Mouse (Mus musculus): ENCODE results near the gene Gm2022. TPM values are rescaled to one million over a fixed set of nuclear protein-coding genes. Genes with fewer than 3 reads are reported as not detected.
"Not testable (repeated sequence)": the region's sequence is repeated elsewhere in the genome, so short reads cannot be mapped to it uniquely, and the experiment has no call there.

Gene Gm2022
- polyA plus RNA-seq (2015; fragmentation: Nextera tagmentation; extraction: Ambion mirVana), result not detected in 2 replicates

GRCm38 (mm10) chr12:87895070-87895469 lies at the start of gene Gm2022:
Gene Gm2022 (plus strand): TSS chr12:87895370.
- H3K9ac ChIP-seq (replicated peaks; ENCODE audit: low read depth, low read length); H3K27me3 ChIP-seq (replicated peaks; ENCODE audit: control insufficient read depth, insufficient read depth, low read length); H3K4me1 ChIP-seq (replicated peaks; ENCODE audit: control insufficient read depth, insufficient read depth, low read length); H3K36me3 ChIP-seq (ENCODE audit: control insufficient read depth, insufficient read depth); ATAC-seq; H3K4me3 ChIP-seq (replicated peaks; ENCODE audit: low read length); H3K27ac ChIP-seq (ENCODE audit: low read length); H3K4me2 ChIP-seq (ENCODE audit: low read length); H3K9me3 ChIP-seq (ENCODE audit: control insufficient read depth, low read length): not testable (repeated sequence)
- 82% methylated on average over 1 of the region's 1 CpGs for WGBS

- WGBS, result no CpG with 5 or more reads among the region's 2 CpGs
- not testable (repeated sequence) for ATAC-seq; H3K4me2 ChIP-seq (ENCODE audit: low read length); H3K4me3 ChIP-seq (replicated peaks; ENCODE audit: low read length); H3K9ac ChIP-seq (replicated peaks; ENCODE audit: low read depth, low read length); H3K27me3 ChIP-seq (replicated peaks; ENCODE audit: control insufficient read depth, insufficient read depth, low read length); H3K27ac ChIP-seq (ENCODE audit: low read length); H3K36me3 ChIP-seq (ENCODE audit: control insufficient read depth, insufficient read depth); H3K4me1 ChIP-seq (replicated peaks; ENCODE audit: control insufficient read depth, insufficient read depth, low read length); H3K9me3 ChIP-seq (ENCODE audit: control insufficient read depth, low read length)
Observed at GRCm38 (mm10) chr12:87850657-87851056, 44.5 kb upstream of the Gm2022 start.

- H3K4me1 ChIP-seq (replicated peaks; ENCODE audit: control insufficient read depth, insufficient read depth, low read length); H3K27me3 ChIP-seq (replicated peaks; ENCODE audit: control insufficient read depth, insufficient read depth, low read length); ATAC-seq; H3K36me3 ChIP-seq (ENCODE audit: control insufficient read depth, insufficient read depth); H3K27ac ChIP-seq (ENCODE audit: low read length); H3K9ac ChIP-seq (replicated peaks; ENCODE audit: low read depth, low read length); H3K4me2 ChIP-seq (ENCODE audit: low read length); H3K9me3 ChIP-seq (ENCODE audit: control insufficient read depth, low read length); H3K4me3 ChIP-seq (replicated peaks; ENCODE audit: low read length): not testable (repeated sequence)
- WGBS, result 62% methylated on average over 1 of the region's 1 CpGs
Observed at GRCm38 (mm10) chr12:87856067-87856466, 39.1 kb upstream of the Gm2022 start.

GRCm38 (mm10) chr12:87861740-87862692 lies 33.2 kb upstream of the Gm2022 start:
- not testable (repeated sequence) for ATAC-seq; H3K36me3 ChIP-seq (ENCODE audit: control insufficient read depth, insufficient read depth); H3K4me1 ChIP-seq (replicated peaks; ENCODE audit: control insufficient read depth, insufficient read depth, low read length); H3K4me3 ChIP-seq (replicated peaks; ENCODE audit: low read length); H3K9ac ChIP-seq (replicated peaks; ENCODE audit: low read depth, low read length); H3K27ac ChIP-seq (ENCODE audit: low read length); H3K9me3 ChIP-seq (ENCODE audit: control insufficient read depth, low read length); H3K4me2 ChIP-seq (ENCODE audit: low read length); H3K27me3 ChIP-seq (replicated peaks; ENCODE audit: control insufficient read depth, insufficient read depth, low read length)
- 87% methylated on average over 23 of the region's 23 CpGs for WGBS

GRCm38 (mm10) chr12:87863638-87864037 lies 31.5 kb upstream of the Gm2022 start:
- not testable (repeated sequence) for H3K36me3 ChIP-seq (ENCODE audit: control insufficient read depth, insufficient read depth); H3K9me3 ChIP-seq (ENCODE audit: control insufficient read depth, low read length); H3K27me3 ChIP-seq (replicated peaks; ENCODE audit: control insufficient read depth, insufficient read depth, low read length); H3K27ac ChIP-seq (ENCODE audit: low read length); H3K4me2 ChIP-seq (ENCODE audit: low read length); H3K9ac ChIP-seq (replicated peaks; ENCODE audit: low read depth, low read length); H3K4me3 ChIP-seq (replicated peaks; ENCODE audit: low read length); ATAC-seq; H3K4me1 ChIP-seq (replicated peaks; ENCODE audit: control insufficient read depth, insufficient read depth, low read length)
- WGBS, result 96% methylated on average over 8 of the region's 11 CpGs

GRCm38 (mm10) chr12:87864048-87864447 lies 31.1 kb upstream of the Gm2022 start:
- not testable (repeated sequence) for H3K4me3 ChIP-seq (replicated peaks; ENCODE audit: low read length); H3K27ac ChIP-seq (ENCODE audit: low read length); H3K9ac ChIP-seq (replicated peaks; ENCODE audit: low read depth, low read length); H3K27me3 ChIP-seq (replicated peaks; ENCODE audit: control insufficient read depth, insufficient read depth, low read length); ATAC-seq; H3K4me1 ChIP-seq (replicated peaks; ENCODE audit: control insufficient read depth, insufficient read depth, low read length); H3K36me3 ChIP-seq (ENCODE audit: control insufficient read depth, insufficient read depth); H3K4me2 ChIP-seq (ENCODE audit: low read length); H3K9me3 ChIP-seq (ENCODE audit: control insufficient read depth, low read length)
- 82% methylated on average over 2 of the region's 2 CpGs for WGBS

GRCm38 (mm10) chr12:87873772-87874171 lies 21.4 kb upstream of the Gm2022 start, which contains the start of gene Gm2016:
Gene Gm2016 (plus strand): TSS chr12:87874072.
- WGBS, result 85% methylated on average over 5 of the region's 5 CpGs
- not testable (repeated sequence) for H3K4me2 ChIP-seq (ENCODE audit: low read length); H3K4me1 ChIP-seq (replicated peaks; ENCODE audit: control insufficient read depth, insufficient read depth, low read length); H3K4me3 ChIP-seq (replicated peaks; ENCODE audit: low read length); ATAC-seq; H3K9me3 ChIP-seq (ENCODE audit: control insufficient read depth, low read length); H3K27me3 ChIP-seq (replicated peaks; ENCODE audit: control insufficient read depth, insufficient read depth, low read length); H3K27ac ChIP-seq (ENCODE audit: low read length); H3K9ac ChIP-seq (replicated peaks; ENCODE audit: low read depth, low read length); H3K36me3 ChIP-seq (ENCODE audit: control insufficient read depth, insufficient read depth)

GRCm38 (mm10) chr12:87919721-87920120 lies 24.6 kb downstream of the Gm2022 start, which contains the start of gene Gm2035:
Gene Gm2035 (minus strand): TSS chr12:87919857.
- H3K4me3 ChIP-seq (replicated peaks; ENCODE audit: low read length); H3K9ac ChIP-seq (replicated peaks; ENCODE audit: low read depth, low read length); H3K4me2 ChIP-seq (ENCODE audit: low read length); H3K36me3 ChIP-seq (ENCODE audit: control insufficient read depth, insufficient read depth); H3K27ac ChIP-seq (ENCODE audit: low read length); H3K4me1 ChIP-seq (replicated peaks; ENCODE audit: control insufficient read depth, insufficient read depth, low read length); H3K9me3 ChIP-seq (ENCODE audit: control insufficient read depth, low read length); H3K27me3 ChIP-seq (replicated peaks; ENCODE audit: control insufficient read depth, insufficient read depth, low read length); ATAC-seq: not testable (repeated sequence)
- 79% methylated on average over 2 of the region's 2 CpGs for WGBS
